Mouse (Mus musculus) erythroblast, embryonic 14.5 days (primary cell): ENCODE data around the gene Olfr461. TPM values are rescaled to one million over a fixed set of nuclear protein-coding genes. Genes with fewer than 3 reads are reported as not detected.
"Not testable (repeated sequence)": the region's sequence is repeated elsewhere in the genome, so short reads cannot be mapped to it uniquely, and the experiment has no call there.

Experiments
- H3K27me3 ChIP-seq: 2 replicates; pipeline ENCODE4 v1.6.1; 2012; ENCODE audit warnings: inconsistent platforms; ENCODE audit not compliant: control insufficient read depth
- H3K36me3 ChIP-seq: 2 replicates; pipeline ENCODE4 v1.6.1; 2012; ENCODE audit warnings: mild to moderate bottlenecking, inconsistent platforms; ENCODE audit not compliant: control insufficient read depth
- H3K4me1 ChIP-seq: 2 replicates; pipeline ENCODE4 v1.6.1; 2012; ENCODE audit warnings: inconsistent platforms; ENCODE audit not compliant: control insufficient read depth
- H3K4me3 ChIP-seq: replicated peaks from 2 replicates; pipeline ENCODE3; 2012; ENCODE audit warnings: moderate library complexity, mild to moderate bottlenecking, inconsistent platforms
- H3K9me3 ChIP-seq: 2 replicates; pipeline ENCODE4 v1.6.1; 2012; ENCODE audit warnings: low read length, inconsistent platforms, mixed read lengths; ENCODE audit not compliant: control insufficient read depth
- GATA1 ChIP-seq: IDR thresholded peaks from 2 replicates; pipeline ENCODE4 v1.6.1; 2012; ENCODE audit warnings: low read length, inconsistent platforms, mixed read lengths
- TAL1 ChIP-seq: IDR thresholded peaks from 3 replicates; pipeline ENCODE4 v1.6.1; 2012; ENCODE audit warnings: low read length, inconsistent platforms, mixed read lengths
- polyA plus RNA-seq: library from polyadenylated mRNA; stranded (reverse); fragments of >175 nt; gene quantifications from 2 replicates; pipeline ENCODE4 v1.2.3, GENCODE M21; 2012

The Olfr461 gene
- polyA plus RNA-seq = not detected in 2 replicates

DNA sequence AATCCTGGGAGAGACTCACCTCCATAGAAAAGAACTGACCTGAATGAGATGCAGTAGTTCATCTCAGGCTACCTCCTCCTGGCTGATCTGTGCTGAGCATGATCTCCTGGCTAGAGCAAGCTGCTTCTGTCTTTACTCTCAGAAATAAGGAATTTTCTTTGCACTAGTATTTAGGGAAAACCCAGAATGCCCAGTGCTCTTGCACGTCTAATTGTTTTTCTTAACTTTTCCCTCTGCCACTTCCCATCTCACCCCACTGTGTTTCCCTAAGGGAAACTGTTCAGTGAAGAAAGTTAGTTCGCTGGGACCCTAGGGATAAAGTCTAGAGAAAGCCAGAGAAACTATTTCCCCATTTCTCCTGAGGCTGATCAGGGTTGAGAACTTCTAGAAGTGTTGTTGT is at the start of gene Olfr461:
Gene Olfr461, minus strand, starts transcription at position 101 of the 400 bp plus-strand sequence.
- Histone ChIP-seq H3K27me3 (no peaks in the 10 kb centered on the region), H3K4me3 (no peak within 1 kb of the TSS), H3K4me1 (no peaks in the 10 kb centered on the region), H3K36me3 (no peaks in the 10 kb centered on the region), H3K9me3 (no peaks in the 10 kb centered on the region)
- TF ChIP-seq GATA1 (no peak), TAL1 (no peak)

DNA sequence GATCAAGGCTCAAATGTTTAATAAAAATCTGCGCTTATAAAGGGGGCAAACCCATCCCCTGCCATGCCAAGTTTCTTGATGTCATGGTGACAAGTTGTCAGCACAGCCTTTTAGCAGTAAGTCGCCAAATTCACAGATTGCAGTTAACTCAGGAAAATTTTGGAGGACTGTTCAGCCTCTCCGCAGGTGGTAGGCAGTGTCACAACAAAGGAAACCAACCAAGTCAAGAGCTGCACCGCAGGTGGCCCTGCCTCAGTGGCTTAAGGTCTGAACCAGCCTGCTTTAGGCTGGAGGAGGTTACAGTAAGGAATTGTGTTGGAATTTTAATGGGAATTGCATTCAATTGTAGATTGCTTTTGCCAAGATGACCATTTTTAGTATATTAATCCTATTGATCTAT is 43.7 kb upstream of the Olfr461 start:
- H3K27me3 ChIP-seq, H3K4me1 ChIP-seq, H3K4me3 ChIP-seq, H3K9me3 ChIP-seq, H3K36me3 ChIP-seq: not testable (repeated sequence)

DNA sequence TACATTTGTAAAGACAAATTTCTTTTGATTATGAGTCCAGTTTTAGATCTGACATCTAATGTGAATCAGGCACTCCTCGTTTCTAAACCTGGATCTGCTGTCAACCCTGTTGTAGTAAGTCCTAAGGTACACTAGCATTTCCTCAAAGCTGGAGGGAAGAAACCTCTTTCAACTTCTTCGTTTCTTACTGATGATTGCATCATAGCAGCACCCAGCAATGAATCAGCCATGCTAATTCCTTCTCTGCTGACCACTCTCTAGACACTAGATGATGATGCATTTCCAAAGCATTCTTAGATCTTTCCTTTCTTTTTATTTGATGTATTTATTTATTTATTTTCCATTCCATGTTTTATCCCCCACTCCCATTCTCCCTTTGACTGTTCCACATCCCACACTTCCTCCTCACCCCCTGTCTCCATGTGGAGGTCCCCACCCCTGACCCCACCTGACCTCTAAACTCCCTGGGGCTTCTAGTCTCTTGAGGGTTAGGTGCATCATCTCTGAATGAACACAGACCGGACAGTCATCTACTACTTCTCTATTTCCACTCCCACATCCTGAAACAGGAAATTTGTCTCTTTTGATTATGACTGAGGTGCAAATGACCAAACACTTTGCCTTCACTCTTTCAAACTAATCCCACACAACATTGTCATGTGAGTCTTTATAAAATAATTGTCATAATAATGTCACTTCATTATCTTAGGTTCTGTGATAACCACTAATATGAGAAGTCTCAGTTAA is 40.1 kb upstream of the Olfr461 start:
- no peaks in the 10 kb centered on the region for H3K9me3 ChIP-seq
- no peaks in the 10 kb centered on the region for H3K27me3 ChIP-seq
- no peaks in the 10 kb centered on the region for H3K4me1 ChIP-seq
- H3K4me3 ChIP-seq = no peak overlapping the region
- no peaks in the 10 kb centered on the region for H3K36me3 ChIP-seq
- TF ChIP-seq GATA1 (no peak), TAL1 (no peak)

DNA sequence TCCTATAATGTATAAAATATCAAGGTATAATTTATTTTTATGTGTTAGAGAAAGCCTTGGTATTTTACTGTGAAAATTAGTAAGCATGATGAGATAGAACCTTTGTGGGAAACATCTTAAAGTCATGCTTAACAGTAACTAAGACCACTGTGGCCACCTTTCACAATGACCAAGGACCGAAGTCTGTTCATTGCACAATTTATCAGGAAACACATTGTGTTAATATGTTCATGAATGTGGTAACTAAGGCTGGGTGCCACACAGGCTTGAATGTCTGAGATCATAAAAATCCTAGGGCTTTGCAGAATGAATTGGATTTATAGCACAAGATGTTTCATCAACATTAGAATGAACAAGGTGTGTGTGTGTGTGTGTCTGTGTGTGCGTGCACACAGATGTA is 33.5 kb upstream of the Olfr461 start:
- TF ChIP-seq TAL1 = no peak
- Histone ChIP-seq H3K36me3 (no peaks in the 10 kb centered on the region), H3K4me3 (no peak overlapping the region), H3K4me1 (no peaks in the 10 kb centered on the region), H3K9me3 (no peaks in the 10 kb centered on the region), H3K27me3 (no peaks in the 10 kb centered on the region)

DNA sequence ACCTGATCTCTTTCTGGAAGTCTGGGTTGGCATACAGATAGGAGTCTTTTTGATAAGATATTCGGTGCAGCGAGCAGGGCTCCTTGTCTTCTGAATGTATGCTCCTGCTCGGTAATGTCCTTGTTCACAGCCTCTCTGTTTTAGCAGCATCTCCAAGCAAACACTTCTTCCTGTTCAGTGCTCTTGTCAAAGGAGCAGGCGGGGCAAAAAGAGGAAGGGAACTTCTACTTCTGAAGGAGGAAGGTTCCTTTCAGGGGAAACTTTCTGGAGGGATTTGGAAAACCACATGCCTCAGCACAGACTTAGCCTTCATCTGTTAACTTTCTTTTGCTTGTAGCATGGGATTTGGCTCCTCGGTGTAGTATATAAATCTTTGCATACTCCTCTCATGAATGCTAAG is 30.8 kb upstream of the Olfr461 start, which contains the start of gene Clec5a:
Gene Clec5a, minus strand, starts transcription at position 177 of the 400 bp plus-strand sequence.
- no peak within 1 kb of the TSS for H3K4me3 ChIP-seq
- TF ChIP-seq GATA1 = no peak
- TF ChIP-seq TAL1 = no peak
- H3K4me1 ChIP-seq = no peaks in the 10 kb centered on the region

DNA sequence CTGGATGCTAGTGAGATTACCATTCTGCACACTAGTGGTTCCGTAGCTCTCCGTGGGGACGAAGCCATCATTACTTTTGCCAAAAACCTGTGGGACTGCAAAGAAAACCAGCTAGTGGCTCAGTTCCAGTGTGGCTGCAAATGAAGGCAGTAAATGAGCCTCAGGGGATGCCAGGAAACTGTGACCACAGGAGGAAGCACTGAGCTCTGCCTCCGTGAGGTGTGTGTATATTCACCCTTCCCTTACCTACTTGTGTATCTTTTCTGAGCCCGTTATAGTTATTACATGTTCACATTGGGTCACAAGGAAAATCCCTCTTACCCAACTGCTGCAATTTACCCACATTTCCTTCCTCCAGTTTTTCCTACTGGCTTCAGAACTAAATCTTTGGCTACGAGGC is 29.5 kb upstream of the Olfr461 start:
- no peaks in the 10 kb centered on the region for H3K27me3 ChIP-seq
- H3K9me3 ChIP-seq = no peaks in the 10 kb centered on the region
- no peaks in the 10 kb centered on the region for H3K36me3 ChIP-seq
- TF ChIP-seq GATA1 (no peak), TAL1 (no peak)
- no peaks in the 10 kb centered on the region for H3K4me1 ChIP-seq
- no peak overlapping the region for H3K4me3 ChIP-seq

More for the DNA sequence above, 30.8 kb upstream of the Olfr461 start, which contains the start of gene Clec5a:
- Histone ChIP-seq H3K27me3 (no peaks in the 10 kb centered on the region), H3K9me3 (no peaks in the 10 kb centered on the region), H3K36me3 (no peaks in the 10 kb centered on the region)

DNA sequence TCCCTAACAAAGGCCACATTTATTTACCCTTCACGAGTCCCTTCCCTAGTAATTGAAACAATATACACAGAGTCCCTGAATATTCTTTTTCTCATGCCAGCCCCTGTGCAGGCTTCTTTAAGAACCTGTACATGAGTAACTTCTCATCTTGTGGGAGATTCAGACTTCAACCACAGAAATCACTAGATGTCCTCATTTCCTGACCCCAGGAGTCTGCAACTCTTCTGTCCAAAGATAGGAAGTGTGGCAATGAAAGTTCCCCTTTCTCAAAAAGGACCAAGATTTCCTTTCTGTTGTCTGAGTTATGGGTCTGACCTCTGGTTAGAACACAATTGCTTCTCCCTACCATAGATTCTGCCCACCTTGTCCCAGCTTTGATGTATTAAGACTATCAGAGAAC is 21.5 kb upstream of the Olfr461 start:
- H3K4me3 ChIP-seq = no peak overlapping the region
- H3K9me3 ChIP-seq = no peaks in the 10 kb centered on the region
- no peaks in the 10 kb centered on the region for H3K27me3 ChIP-seq
- TF ChIP-seq TAL1 (no peak), GATA1 (no peak)
- H3K36me3 ChIP-seq = no peaks in the 10 kb centered on the region
- H3K4me1 ChIP-seq = no peaks in the 10 kb centered on the region

DNA sequence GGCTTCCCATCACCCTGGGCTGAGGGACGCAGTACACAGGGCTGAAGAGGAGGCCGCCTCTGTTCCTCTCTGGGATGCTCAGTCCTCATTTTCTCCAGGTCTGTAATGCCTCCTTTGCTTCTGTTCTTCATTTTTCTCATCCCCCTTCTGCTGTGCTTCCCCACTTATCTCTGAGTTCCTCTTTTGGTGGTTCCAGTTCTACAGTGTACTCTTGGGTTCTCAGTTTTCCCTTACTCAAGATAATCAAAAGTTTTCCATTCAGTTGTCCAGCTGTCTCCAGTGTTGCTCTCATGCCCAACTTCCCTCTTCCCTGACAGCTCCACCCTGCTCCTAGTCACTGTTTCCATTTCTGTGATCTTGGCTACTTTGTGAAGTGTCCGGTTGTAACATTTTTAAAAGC is 18.8 kb upstream of the Olfr461 start:
- TF ChIP-seq TAL1 (no peak), GATA1 (no peak)
- no peaks in the 10 kb centered on the region for H3K9me3 ChIP-seq
- H3K36me3 ChIP-seq = no peaks in the 10 kb centered on the region
- H3K4me1 ChIP-seq = no peaks in the 10 kb centered on the region
- no peaks in the 10 kb centered on the region for H3K27me3 ChIP-seq
- H3K4me3 ChIP-seq = no peak overlapping the region

DNA sequence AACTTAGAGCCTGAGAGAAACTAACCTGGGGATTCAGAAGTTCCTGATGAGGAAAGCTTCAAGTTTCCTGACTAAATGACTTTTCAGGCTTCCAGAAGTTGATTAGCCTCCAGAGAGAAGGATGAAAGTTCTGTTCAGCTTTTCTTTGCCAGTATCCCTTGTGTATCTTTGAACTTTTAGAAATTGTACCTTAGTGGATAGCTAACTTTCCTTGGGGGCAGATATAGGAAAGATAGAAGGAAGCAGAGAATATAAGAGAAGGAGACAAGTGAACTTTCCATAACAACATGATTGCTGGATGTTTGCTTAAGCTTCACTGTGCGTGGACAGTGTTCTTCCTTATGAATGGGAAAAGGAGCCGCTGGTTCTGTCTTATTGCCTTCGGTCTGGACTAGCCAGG is 14.3 kb upstream of the Olfr461 start, which contains the start of gene Olfr460:
Gene Olfr460, plus strand, starts transcription at position 301 of the 400 bp plus-strand sequence.
- TF ChIP-seq GATA1 (no peak), TAL1 (no peak)
- Histone ChIP-seq H3K36me3 (no peaks in the 10 kb centered on the region), H3K4me1 (no peaks in the 10 kb centered on the region), H3K27me3 (no peaks in the 10 kb centered on the region), H3K4me3 (no peak within 1 kb of the TSS), H3K9me3 (no peaks in the 10 kb centered on the region)

DNA sequence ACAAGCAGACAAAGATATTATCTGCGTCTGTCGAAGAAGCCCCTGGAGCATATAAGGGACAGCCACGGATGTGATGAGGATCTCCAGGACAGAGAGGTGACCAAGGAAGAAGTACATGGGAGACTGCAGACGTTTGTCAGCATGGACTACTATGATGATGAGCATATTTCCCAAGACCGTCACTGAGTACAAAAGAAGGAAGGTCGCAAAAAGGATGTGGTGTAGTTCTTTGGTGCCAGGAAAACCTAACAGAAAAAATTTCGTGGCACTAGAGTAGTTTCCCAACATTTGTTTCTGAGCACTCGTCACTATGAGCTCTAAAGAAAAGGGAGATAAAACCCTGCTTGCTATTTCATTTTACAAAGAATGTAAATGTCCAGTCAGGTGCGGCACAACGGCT is 10.2 kb downstream of the Olfr461 start:
- Histone ChIP-seq H3K4me3 (no peak overlapping the region), H3K27me3 (no peaks in the 10 kb centered on the region), H3K4me1 (no peaks in the 10 kb centered on the region), H3K36me3 (no peaks in the 10 kb centered on the region), H3K9me3 (no peaks in the 10 kb centered on the region)
- no peak for TF ChIP-seq TAL1
- TF ChIP-seq GATA1 = no peak
